Mouse (Mus musculus) MEL (cell line): ENCODE data around the gene Gmfg. TPM values are rescaled to one million over a fixed set of nuclear protein-coding genes. Genes with fewer than 3 reads are reported as not detected.

ENCODE experiments used
- DNase-seq: peaks from one replicate; pipeline ENCODE4 v3.0.0; 2011; ENCODE audit warnings: low read depth, low spot score
- H3K27ac ChIP-seq: 2 replicates; pipeline ENCODE4 v1.5.1; 2012; ENCODE audit warnings: low read depth, mild to moderate bottlenecking, control low read depth, low read length, moderate library complexity; ENCODE audit not compliant: control insufficient read depth
- H3K27me3 ChIP-seq, 2 experiments: fragments of 150-350 bp in 1 of 2; sonication (generic) in 1 of 2; 2 replicates each; pipeline ENCODE4 v1.6.1; 2012; ENCODE audit warnings: low read length in 2 of 2, mild to moderate bottlenecking in 2 of 2, improper control_type of control experiment in 1 of 2, moderate library complexity in 1 of 2; ENCODE audit not compliant: insufficient read depth in 2 of 2, control insufficient read depth in 1 of 2
- H3K36me3 ChIP-seq, 2 experiments: 2 replicates each; pipeline ENCODE4 v1.6.1; 2012 to 2014; ENCODE audit warnings: low read length in 2 of 2, improper control_type of control experiment in 1 of 2, inconsistent platforms in 1 of 2, mild to moderate bottlenecking in 1 of 2; ENCODE audit not compliant: insufficient read depth in 2 of 2, control insufficient read depth in 1 of 2
- H3K4me1 ChIP-seq, 2 experiments: fragments of 150-350 bp in 1 of 2; sonication (generic) in 1 of 2; 2 replicates each; pipeline ENCODE4 v1.6.1; 2012; ENCODE audit warnings: low read length in 2 of 2, improper control_type of control experiment in 1 of 2, mild to moderate bottlenecking in 1 of 2; ENCODE audit not compliant: insufficient read depth in 2 of 2, control insufficient read depth in 1 of 2
- H3K4me3 ChIP-seq, 2 experiments: fragments of 150-350 bp in 1 of 2; sonication (generic) in 1 of 2; 2 replicates each; pipeline ENCODE4 v1.5.1; 2012; ENCODE audit warnings: low read depth in 2 of 2, low read length in 2 of 2, mild to moderate bottlenecking in 2 of 2, moderate library complexity in 2 of 2, control low read depth in 1 of 2, improper control_type of control experiment in 1 of 2; ENCODE audit not compliant: control insufficient read depth in 1 of 2, insufficient read depth in 1 of 2
- H3K79me2 ChIP-seq: 2 replicates; pipeline ENCODE4 v1.6.1; 2012; ENCODE audit warnings: mild to moderate bottlenecking, low read length, moderate library complexity; ENCODE audit not compliant: control insufficient read depth, poor library complexity, insufficient read depth
- H3K9ac ChIP-seq: 2 replicates; pipeline ENCODE4 v1.6.1; 2012; ENCODE audit warnings: low read depth, mild to moderate bottlenecking, control low read depth, low read length, moderate library complexity; ENCODE audit not compliant: control insufficient read depth, poor library complexity, severe bottlenecking
- H3K9me3 ChIP-seq: fragments of 150-350 bp; sonication (generic); replicated peaks from 2 replicates; pipeline ENCODE4 v1.6.1; 2012; ENCODE audit warnings: mild to moderate bottlenecking, low read length, improper control_type of control experiment, moderate library complexity; ENCODE audit not compliant: insufficient read depth
- BHLHE40 ChIP-seq: IDR thresholded peaks from 2 replicates; pipeline ENCODE4 v1.6.1; 2012; ENCODE audit warnings: low read depth, mild to moderate bottlenecking, inconsistent platforms, low read length, improper control_type of control experiment, borderline replicate concordance
- CHD1 ChIP-seq: IDR thresholded peaks from 2 replicates; pipeline ENCODE4 v1.6.1; 2012; ENCODE audit warnings: low read depth, mild to moderate bottlenecking, inconsistent platforms, low read length, improper control_type of control experiment
- CTCF ChIP-seq, 3 experiments: IDR thresholded peaks in 2 of 3; conservative IDR thresholded peaks in 1 of 3; 2 replicates each; pipeline ENCODE4 v1.5.1; 2011 to 2012; ENCODE audit warnings: low read length in 3 of 3, low read depth in 2 of 3, mild to moderate bottlenecking in 2 of 3, improper control_type of control experiment in 1 of 3, inconsistent platforms in 1 of 3, mixed read lengths in 1 of 3, moderate library complexity in 1 of 3; ENCODE audit not compliant: control insufficient read depth in 1 of 3, insufficient read depth in 1 of 3, poor library complexity in 1 of 3, severe bottlenecking in 1 of 3
- E2F4 ChIP-seq: IDR thresholded peaks from 2 replicates; pipeline ENCODE4 v1.6.1; 2011; ENCODE audit warnings: low read depth, low read length, improper control_type of control experiment, borderline replicate concordance
- ELF1 ChIP-seq: IDR thresholded peaks from 2 replicates; pipeline ENCODE4 v1.6.1; 2014; ENCODE audit warnings: low read depth, mild to moderate bottlenecking, inconsistent platforms, low read length, improper control_type of control experiment, moderate library complexity
- EP300 ChIP-seq, 2 experiments: IDR thresholded peaks; 2 replicates each; pipeline ENCODE4 v1.6.1; 2011; ENCODE audit warnings: improper control_type of control experiment in 2 of 2, low read length in 2 of 2, low read depth in 1 of 2, mild to moderate bottlenecking in 1 of 2
- ETS1 ChIP-seq: IDR thresholded peaks from 2 replicates; pipeline ENCODE4 v1.6.1; 2012; ENCODE audit warnings: low read depth, mild to moderate bottlenecking, inconsistent platforms, low read length, improper control_type of control experiment, moderate library complexity
- GATA1 ChIP-seq: IDR thresholded peaks from 2 replicates; pipeline ENCODE4 v1.6.1; 2011; ENCODE audit warnings: low read depth, low read length, improper control_type of control experiment
- HCFC1 ChIP-seq: IDR thresholded peaks from 2 replicates; pipeline ENCODE4 v1.6.1; 2012; ENCODE audit warnings: low read depth, mild to moderate bottlenecking, inconsistent platforms, low read length, improper control_type of control experiment, moderate library complexity
- JUND ChIP-seq: IDR thresholded peaks from 2 replicates; pipeline ENCODE4 v1.6.1; 2011; ENCODE audit warnings: low read depth, mild to moderate bottlenecking, improper control_type of control experiment, low read length
- MAFK ChIP-seq: IDR thresholded peaks from 2 replicates; pipeline ENCODE4 v1.6.1; 2011; ENCODE audit warnings: low read depth, mild to moderate bottlenecking, low read length, improper control_type of control experiment, borderline replicate concordance
- MAX ChIP-seq: IDR thresholded peaks from 2 replicates; pipeline ENCODE4 v1.6.1; 2011; ENCODE audit warnings: low read length, improper control_type of control experiment
- MAZ ChIP-seq: IDR thresholded peaks from 2 replicates; pipeline ENCODE4 v1.6.1; 2012; ENCODE audit warnings: low read depth, mild to moderate bottlenecking, inconsistent platforms, low read length, improper control_type of control experiment
- MEF2A ChIP-seq: IDR thresholded peaks from 2 replicates; pipeline ENCODE4 v1.6.1; 2014; ENCODE audit warnings: low read depth, mild to moderate bottlenecking, inconsistent platforms, low read length, improper control_type of control experiment; ENCODE audit not compliant: poor library complexity, insufficient replicate concordance, severe bottlenecking; ENCODE audit errors: extremely low read depth
- MYB ChIP-seq: IDR thresholded peaks from 2 replicates; pipeline ENCODE4 v1.6.1; 2011; ENCODE audit warnings: mild to moderate bottlenecking, low read depth, low read length, improper control_type of control experiment
- NRF1 ChIP-seq: IDR thresholded peaks from 2 replicates; pipeline ENCODE4 v1.6.1; 2014; ENCODE audit warnings: low read depth, mild to moderate bottlenecking, inconsistent platforms, low read length, improper control_type of control experiment, moderate library complexity; ENCODE audit not compliant: poor library complexity, insufficient read depth, severe bottlenecking
- POLR2AphosphoS2 ChIP-seq: IDR thresholded peaks from 2 replicates; pipeline ENCODE4 v1.6.1; 2011; ENCODE audit warnings: low read length, improper control_type of control experiment
- POLR2AphosphoS5 ChIP-seq: IDR thresholded peaks from 2 replicates; pipeline ENCODE4 v1.6.1; 2012; ENCODE audit warnings: low read depth, borderline replicate concordance, mild to moderate bottlenecking, inconsistent platforms, low read length, moderate library complexity, mixed read lengths
- RAD21 ChIP-seq: IDR thresholded peaks from 2 replicates; pipeline ENCODE4 v1.6.1; 2011; ENCODE audit warnings: mild to moderate bottlenecking, low read depth, low read length, improper control_type of control experiment
- SIN3A ChIP-seq: IDR thresholded peaks from 2 replicates; pipeline ENCODE4 v1.6.1; 2012; ENCODE audit warnings: low read length, improper control_type of control experiment, inconsistent platforms
- SMC3 ChIP-seq: IDR thresholded peaks from 2 replicates; pipeline ENCODE4 v1.6.1; 2011; ENCODE audit warnings: low read depth, low read length, improper control_type of control experiment
- TAL1 ChIP-seq: IDR thresholded peaks from 2 replicates; pipeline ENCODE4 v1.6.1; 2012; ENCODE audit warnings: mild to moderate bottlenecking, inconsistent platforms, low read length, moderate library complexity, mixed read lengths
- TBP ChIP-seq: IDR thresholded peaks from 2 replicates; pipeline ENCODE4 v1.8.0; 2011; ENCODE audit warnings: low read depth, low read length, improper control_type of control experiment
- TCF12 ChIP-seq: IDR thresholded peaks from 2 replicates; pipeline ENCODE4 v1.6.1; 2014; ENCODE audit warnings: low read depth, mild to moderate bottlenecking, inconsistent platforms, low read length, improper control_type of control experiment, moderate library complexity
- USF1 ChIP-seq: IDR thresholded peaks from 2 replicates; pipeline ENCODE4 v1.6.1; 2014; ENCODE audit warnings: low read depth, mild to moderate bottlenecking, inconsistent platforms, low read length, improper control_type of control experiment, moderate library complexity
- ZC3H11A ChIP-seq: IDR thresholded peaks from 2 replicates; pipeline ENCODE4 v1.6.1; 2012; ENCODE audit warnings: low read depth, mild to moderate bottlenecking, inconsistent platforms, low read length, improper control_type of control experiment
- ZKSCAN1 ChIP-seq: IDR thresholded peaks from 2 replicates; pipeline ENCODE4 v1.6.1; 2012; ENCODE audit warnings: low read depth, mild to moderate bottlenecking, inconsistent platforms, low read length, improper control_type of control experiment, moderate library complexity
- ZNF384 ChIP-seq: IDR thresholded peaks from 2 replicates; pipeline ENCODE4 v1.6.1; 2012; ENCODE audit warnings: low read depth, mild to moderate bottlenecking, inconsistent platforms, low read length, improper control_type of control experiment
- polyA plus RNA-seq, 2 experiments: library from polyadenylated mRNA; stranded (reverse) in 1 of 2; unstranded in 1 of 2; fragments of >175 nt in 1 of 2; fragments of >200 nt in 1 of 2; gene quantifications; 2 replicates each; pipeline versions ENCODE4 v1.2.1 to v1.2.4; 2012; ENCODE audit warnings: low replicate concordance in 2 of 2, low read depth in 1 of 2; ENCODE audit not compliant: insufficient read length in 2 of 2, insufficient read depth in 1 of 2, missing spikeins in 1 of 2
- total RNA-seq: library from RNA; depleted of rRNA; stranded (reverse); fragments of 300-350 nt; gene quantifications from 2 replicates; pipeline ENCODE4 v1.2.3, GENCODE M21; 2012

Gmfg gene
- total and polyA plus RNA-seq, 3 experiments = 25.0 to 31.2 TPM; not detected in 1

- TF ChIP-seq HCFC1 (peak; percentile 70), SMC3 (peak; percentile 50), RAD21 (peak; percentile 21), MEF2A (no peak), CTCF (IDR thresholded peaks at IDR 0.05 in 2 of 3, conservative IDR thresholded peaks at IDR 0.05 in 1 of 3; ENCODE audit: control insufficient read depth in 1 of 3, insufficient read depth in 1 of 3, low read depth in 2 of 3, low read length in 3 of 3, poor library complexity in 1 of 3, severe bottlenecking in 1 of 3) (peak in 2 of 3 experiments; percentile 11 to 54; a peak in 2 of 6 replicates), BHLHE40 (no peak), TCF12 (peak; percentile 32; the same call in 1 of the 2 replicates), EP300 (IDR thresholded peaks at IDR 0.05; ENCODE audit: low read depth in 1 of 2, low read length in 2 of 2) (peak; percentile 47 to 59; a peak in 3 of 4 replicates), ZNF384 (peak; percentile 82), POLR2AphosphoS5 (no peak), ELF1 (no peak), MAFK (no peak), TAL1 (no peak), SIN3A (peak; percentile 85), JUND (no peak), MAX (no peak), ETS1 (peak; percentile 45; the same call in 1 of the 2 replicates)
These were observed 3.5 kb downstream of the Gmfg start (continued) for GRCm38 (mm10) chr7:28440739-28441138.

- H3K27ac ChIP-seq = peak overlapping the region; percentile 70
- no peak for DNase-seq
- H3K36me3 ChIP-seq = peaks cover 0 to 30% of the 10 kb centered on the region in 2 experiments; a peak in 2 of 4 replicates
- peak overlapping the region; percentile 10 for H3K9ac ChIP-seq
- TF ChIP-seq NRF1 (no peak), ZC3H11A (no peak), TBP (no peak), E2F4 (no peak), POLR2AphosphoS2 (no peak), MAZ (no peak), MYB (no peak), EP300 (IDR thresholded peaks at IDR 0.05; ENCODE audit: low read depth in 1 of 2, low read length in 2 of 2) (no peak), JUND (no peak), CHD1 (no peak), BHLHE40 (no peak), USF1 (no peak), GATA1 (no peak), MAX (no peak), CTCF (IDR thresholded peaks at IDR 0.05 in 2 of 3, conservative IDR thresholded peaks at IDR 0.05 in 1 of 3; ENCODE audit: control insufficient read depth in 1 of 3, insufficient read depth in 1 of 3, low read depth in 2 of 3, low read length in 3 of 3, poor library complexity in 1 of 3, severe bottlenecking in 1 of 3) (no peak), HCFC1 (no peak), ZKSCAN1 (no peak)
- H3K4me1 ChIP-seq = peaks cover 13 to 31% of the 10 kb centered on the region in 2 experiments
- H3K27me3 ChIP-seq = no peaks in the 10 kb centered on the region
- no peaks in the 10 kb centered on the region for H3K79me2 ChIP-seq
- H3K4me3 ChIP-seq = no peak overlapping the region
- H3K9me3 ChIP-seq = no peaks in the 10 kb centered on the region
These were observed 4.7 kb downstream of the Gmfg start for GRCm38 (mm10) chr7:28441776-28442485.
